Mouse (Mus musculus): ENCODE measurements around the gene Wwp2. TPM values are rescaled to one million over a fixed set of nuclear protein-coding genes. Genes with fewer than 3 reads are reported as not detected.

The Wwp2 gene
- polyA plus RNA-seq, 1 experiment from 2014 or later, result 25.2 TPM

DNA sequence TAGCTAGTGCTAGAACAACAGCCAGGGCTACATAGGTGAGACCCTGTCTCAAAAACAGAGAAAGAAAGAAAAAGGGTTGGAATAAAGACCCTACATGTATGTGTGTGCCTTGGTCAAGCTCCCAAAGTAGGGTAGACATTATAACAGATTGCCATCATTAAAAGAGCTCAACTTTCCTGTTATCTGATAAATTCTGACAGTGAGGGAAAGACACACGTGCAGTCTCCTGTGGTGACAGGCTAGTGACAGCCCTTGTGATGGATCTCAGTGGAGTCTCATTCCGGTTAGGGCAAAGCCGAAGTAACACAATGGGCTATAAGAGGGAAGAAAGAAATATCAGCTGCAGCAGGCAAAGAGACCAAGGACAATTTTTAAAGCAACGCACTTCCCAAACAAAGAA, 32.1 kb upstream of the Wwp2 start:
- Histone ChIP-seq H3K9ac (ENCODE audit: low read length) (no peak overlapping the region), H3K9me3 (ENCODE audit: control insufficient read depth, low read length) (no peaks in the 10 kb centered on the region), H3K36me3 (ENCODE audit: control insufficient read depth, insufficient read depth, low read length) (no peaks in the 10 kb centered on the region), H3K27me3 (ENCODE audit: control insufficient read depth, insufficient read depth, low read length) (no peaks in the 10 kb centered on the region), H3K27ac (replicated peaks) (peak overlapping the region; percentile 83), H3K4me1 (replicated peaks; ENCODE audit: control insufficient read depth, insufficient read depth) (no peaks in the 10 kb centered on the region), H3K4me2 (replicated peaks; ENCODE audit: low read depth) (no peak overlapping the region), H3K4me3 (ENCODE audit: low read depth, low read length) (no peak overlapping the region)
- WGBS, result 64% methylated on average over 4 of the region's 4 CpGs
- ATAC-seq (ENCODE audit: low FRiP score, low TSS enrichment) (no peak), DNase-seq (ENCODE audit: low spot score) (no peak)
- TF ChIP-seq CTCF (IDR thresholded peaks at IDR 0.05; ENCODE audit: low read depth) (no peak), EP300 (optimal IDR thresholded peaks at IDR 0.05) (no peak)

GRCm38 (mm10) chr8:107405935-107406334, 30.2 kb upstream of the Wwp2 start:
- H3K27ac ChIP-seq (replicated peaks), result peak overlapping the region; percentile 19
- no peak for TF ChIP-seq EP300 (optimal IDR thresholded peaks at IDR 0.05)
- TF ChIP-seq CTCF (IDR thresholded peaks at IDR 0.05; ENCODE audit: low read depth), result no peak
- no peaks in the 10 kb centered on the region for H3K27me3 ChIP-seq (ENCODE audit: control insufficient read depth, insufficient read depth, low read length)
- H3K4me1 ChIP-seq (replicated peaks; ENCODE audit: control insufficient read depth, insufficient read depth), result no peaks in the 10 kb centered on the region
- H3K36me3 ChIP-seq (ENCODE audit: control insufficient read depth, insufficient read depth, low read length), result 0 out of 2 replicates have a peak, but pooled peaks cover 9% of the 10 kb centered on the region
- H3K9me3 ChIP-seq (ENCODE audit: control insufficient read depth, low read length), result no peaks in the 10 kb centered on the region
- ATAC-seq (ENCODE audit: low FRiP score, low TSS enrichment), result peak; percentile 63
- DNase-seq (ENCODE audit: low spot score), result no peak
- no peak overlapping the region for H3K4me3 ChIP-seq (ENCODE audit: low read depth, low read length)
- no peak overlapping the region for H3K4me2 ChIP-seq (replicated peaks; ENCODE audit: low read depth)
- H3K9ac ChIP-seq (ENCODE audit: low read length), result no peak overlapping the region
- WGBS, result 40% methylated on average over 3 of the region's 3 CpGs

DNA sequence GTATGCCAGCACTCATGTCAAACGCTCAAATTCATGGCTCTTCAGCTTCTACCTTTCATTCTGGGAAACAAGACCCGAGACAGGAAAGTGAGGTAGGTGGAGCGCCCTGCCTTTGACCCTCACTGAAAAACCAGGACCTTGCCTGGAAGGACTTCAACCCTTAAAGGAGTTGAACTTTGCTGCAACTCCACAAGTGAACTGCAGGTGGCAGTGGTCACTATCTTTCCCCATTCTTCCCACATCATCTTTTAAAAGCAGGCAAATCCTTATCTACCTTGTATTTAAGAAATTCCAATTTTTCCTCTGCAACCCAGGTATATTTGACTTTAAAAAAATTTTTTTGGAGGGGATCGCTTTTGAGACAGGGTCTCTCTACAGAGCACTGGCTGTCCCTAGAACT, 24.8 kb upstream of the Wwp2 start:
- Histone ChIP-seq H3K36me3 (ENCODE audit: control insufficient read depth, insufficient read depth, low read length) (peaks cover 31% of the 10 kb centered on the region), H3K4me3 (ENCODE audit: low read depth, low read length) (no peak overlapping the region), H3K9ac (ENCODE audit: low read length) (no peak overlapping the region), H3K27ac (replicated peaks) (no peak overlapping the region), H3K4me2 (replicated peaks; ENCODE audit: low read depth) (no peak overlapping the region), H3K9me3 (ENCODE audit: control insufficient read depth, low read length) (no peaks in the 10 kb centered on the region), H3K27me3 (ENCODE audit: control insufficient read depth, insufficient read depth, low read length) (no peaks in the 10 kb centered on the region), H3K4me1 (replicated peaks; ENCODE audit: control insufficient read depth, insufficient read depth) (no peaks in the 10 kb centered on the region)
- DNase-seq (ENCODE audit: low spot score) (peak; percentile 58), ATAC-seq (ENCODE audit: low FRiP score, low TSS enrichment) (no peak)
- 58% methylated on average over 4 of the region's 4 CpGs for WGBS
- TF ChIP-seq EP300 (optimal IDR thresholded peaks at IDR 0.05), result no peak
- peak; percentile 84 for TF ChIP-seq CTCF (IDR thresholded peaks at IDR 0.05; ENCODE audit: low read depth)

DNA sequence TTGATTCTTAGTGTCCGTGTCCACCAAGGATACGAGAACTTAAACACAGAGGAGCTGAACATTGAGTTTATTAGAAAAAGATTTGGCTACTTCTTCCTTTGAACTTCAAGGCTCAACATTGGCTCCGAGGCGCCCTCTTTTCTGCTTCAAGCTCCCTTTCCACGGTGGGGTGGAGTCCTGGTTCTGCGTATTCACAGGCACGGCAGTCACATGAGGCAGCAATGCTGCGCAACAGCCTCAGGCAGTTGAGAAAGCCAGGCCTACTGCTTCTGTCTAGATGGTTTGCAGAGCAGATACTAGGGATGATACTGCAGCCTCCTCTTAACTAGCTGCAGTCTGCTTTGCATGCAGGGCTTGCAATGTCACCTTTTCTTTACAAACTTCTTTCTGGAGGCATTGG, 23.6 kb upstream of the Wwp2 start:
- 84% methylated on average over 8 of the region's 8 CpGs for WGBS
- H3K9ac ChIP-seq (ENCODE audit: low read length), result no peak overlapping the region
- ATAC-seq (ENCODE audit: low FRiP score, low TSS enrichment) (no peak), DNase-seq (ENCODE audit: low spot score) (no peak)
- H3K4me2 ChIP-seq (replicated peaks; ENCODE audit: low read depth), result no peak overlapping the region
- H3K4me1 ChIP-seq (replicated peaks; ENCODE audit: control insufficient read depth, insufficient read depth), result no peaks in the 10 kb centered on the region
- no peak overlapping the region for H3K27ac ChIP-seq (replicated peaks)
- H3K36me3 ChIP-seq (ENCODE audit: control insufficient read depth, insufficient read depth, low read length), result peaks cover 37% of the 10 kb centered on the region
- H3K4me3 ChIP-seq (ENCODE audit: low read depth, low read length), result no peak overlapping the region
- H3K27me3 ChIP-seq (ENCODE audit: control insufficient read depth, insufficient read depth, low read length), result no peaks in the 10 kb centered on the region
- TF ChIP-seq CTCF (IDR thresholded peaks at IDR 0.05; ENCODE audit: low read depth) (no peak), EP300 (optimal IDR thresholded peaks at IDR 0.05) (no peak)
- no peaks in the 10 kb centered on the region for H3K9me3 ChIP-seq (ENCODE audit: control insufficient read depth, low read length)

- ATAC-seq (ENCODE audit: low FRiP score, low TSS enrichment), result peak; percentile 96
Measured at GRCm38 (mm10) chr8:107413881-107414280, 22.3 kb upstream of the Wwp2 start.

DNA sequence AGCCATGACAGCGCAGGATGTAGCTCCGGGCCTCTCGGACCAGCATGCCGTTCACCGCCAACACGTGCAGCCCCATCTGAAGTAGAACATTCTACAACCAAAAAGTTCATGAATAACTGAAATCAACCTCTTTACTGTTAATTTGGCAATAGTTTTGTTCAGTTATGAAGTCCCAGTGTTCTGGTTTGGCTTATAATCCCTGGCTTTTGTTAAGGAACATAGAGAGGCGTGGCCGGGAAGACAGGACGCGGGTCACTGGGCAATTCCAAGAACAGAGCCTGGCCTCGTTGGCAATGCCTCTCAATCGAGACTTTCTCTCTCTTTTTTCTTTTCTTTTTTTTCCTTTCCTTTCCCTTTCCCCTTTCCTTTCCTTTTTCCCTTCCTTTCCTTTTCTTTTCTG, 19.2 kb upstream of the Wwp2 start:
- no peaks in the 10 kb centered on the region for H3K4me1 ChIP-seq (replicated peaks; ENCODE audit: control insufficient read depth, insufficient read depth)
- TF ChIP-seq CTCF (IDR thresholded peaks at IDR 0.05; ENCODE audit: low read depth), result no peak
- no peak overlapping the region for H3K4me2 ChIP-seq (replicated peaks; ENCODE audit: low read depth)
- DNase-seq (ENCODE audit: low spot score), result no peak
- ATAC-seq (ENCODE audit: low FRiP score, low TSS enrichment), result no peak
- no peak overlapping the region for H3K27ac ChIP-seq (replicated peaks)
- H3K9me3 ChIP-seq (ENCODE audit: control insufficient read depth, low read length), result no peaks in the 10 kb centered on the region
- peaks cover 42% of the 10 kb centered on the region for H3K36me3 ChIP-seq (ENCODE audit: control insufficient read depth, insufficient read depth, low read length)
- H3K27me3 ChIP-seq (ENCODE audit: control insufficient read depth, insufficient read depth, low read length), result no peaks in the 10 kb centered on the region
- 87% methylated on average over 12 of the region's 12 CpGs for WGBS
- no peak overlapping the region for H3K4me3 ChIP-seq (ENCODE audit: low read depth, low read length)
- no peak overlapping the region for H3K9ac ChIP-seq (ENCODE audit: low read length)

More at GRCm38 (mm10) chr8:107413881-107414280, 22.3 kb upstream of the Wwp2 start:
- H3K36me3 ChIP-seq (ENCODE audit: control insufficient read depth, insufficient read depth, low read length), result peaks cover 46% of the 10 kb centered on the region
- 72% methylated on average over 10 of the region's 10 CpGs for WGBS
- no peak for TF ChIP-seq EP300 (optimal IDR thresholded peaks at IDR 0.05)
- no peak for TF ChIP-seq CTCF (IDR thresholded peaks at IDR 0.05; ENCODE audit: low read depth)
- no peaks in the 10 kb centered on the region for H3K4me1 ChIP-seq (replicated peaks; ENCODE audit: control insufficient read depth, insufficient read depth)
- peak overlapping the region; percentile 87 for H3K27ac ChIP-seq (replicated peaks)
- H3K9ac ChIP-seq (ENCODE audit: low read length), result no peak overlapping the region
- H3K27me3 ChIP-seq (ENCODE audit: control insufficient read depth, insufficient read depth, low read length), result no peaks in the 10 kb centered on the region
- H3K4me3 ChIP-seq (ENCODE audit: low read depth, low read length), result no peak overlapping the region
- H3K4me2 ChIP-seq (replicated peaks; ENCODE audit: low read depth), result no peak overlapping the region
- peak; percentile 66 for DNase-seq (ENCODE audit: low spot score)
- H3K9me3 ChIP-seq (ENCODE audit: control insufficient read depth, low read length), result no peaks in the 10 kb centered on the region

Measured in stomach, postnatal 0 days (tissue).